Mouse (Mus musculus) CD4-positive naive resting alpha-beta T cell, adult 57 days (primary cell): ENCODE data around the gene Gabbr1. TPM values are rescaled to one million over a fixed set of nuclear protein-coding genes. Genes with fewer than 3 reads are reported as not detected.

Experiments used
- total RNA-seq: library from RNA; stranded (reverse); gene quantifications from one replicate; pipeline ENCODE4 v1.2.4, GENCODE M21; 2023

Gabbr1 gene
- 116 TPM for total RNA-seq

DNA sequence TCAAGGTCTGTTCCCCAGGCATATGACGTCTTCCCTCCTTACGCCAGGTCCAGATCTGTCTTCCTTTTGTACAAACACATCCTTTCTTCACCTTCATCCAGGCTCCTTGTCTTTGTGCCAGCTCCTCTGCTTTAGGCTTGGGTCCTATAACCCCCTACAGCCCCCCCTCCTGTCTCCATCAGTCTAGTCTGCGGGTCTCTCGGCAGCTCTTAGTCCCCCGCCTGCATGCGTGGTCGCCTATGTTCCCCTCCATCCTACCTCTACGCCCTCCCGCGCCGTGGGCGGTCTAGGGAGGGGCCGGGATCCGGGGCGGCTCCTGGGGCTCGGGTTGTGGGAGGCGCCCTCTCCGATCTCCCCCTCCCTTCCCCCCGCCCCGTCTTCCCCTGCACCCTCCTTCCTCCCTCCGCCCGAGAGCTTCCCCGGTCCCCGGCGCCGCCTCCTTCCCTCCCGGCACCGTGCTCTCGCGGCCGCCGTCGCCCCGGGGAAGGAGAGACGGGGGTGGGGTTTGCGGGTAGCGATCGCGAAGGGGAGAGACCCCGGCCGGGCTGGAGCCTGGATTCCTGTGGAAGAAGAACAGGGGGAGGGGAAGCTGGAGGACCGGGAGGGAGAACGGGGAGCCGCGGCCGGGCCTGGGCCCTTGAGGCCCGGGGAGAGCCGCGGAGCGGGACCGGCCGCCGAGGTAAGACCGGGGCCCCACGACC is at the start of gene Gabbr1:
Gabbr1 (plus strand) TSS at position 356 of the 701 bp plus-strand sequence.

DNA sequence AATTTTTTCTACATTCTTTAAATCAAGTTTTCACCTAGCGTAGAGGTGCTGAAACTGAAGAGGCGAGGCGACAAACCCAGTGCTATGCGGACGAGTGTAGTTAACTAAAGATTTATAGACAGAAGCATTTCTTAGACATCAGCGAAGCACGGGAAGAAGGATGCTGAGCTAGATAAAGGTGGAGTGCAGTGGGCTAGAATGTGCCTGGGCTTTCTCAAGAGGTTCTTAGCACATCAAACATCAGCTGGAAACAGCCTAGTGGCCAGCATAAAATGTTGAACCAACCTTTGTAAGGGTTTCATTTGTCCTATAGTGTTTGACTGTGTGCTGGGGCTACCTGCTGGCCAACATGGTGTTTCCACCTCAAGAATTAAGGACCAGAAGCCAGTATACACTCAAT is 44.9 kb upstream of the Gabbr1 start, which contains the start of gene Zfp57:
Zfp57 (plus strand) TSS at position 301 of the 400 bp plus-strand sequence.

DNA sequence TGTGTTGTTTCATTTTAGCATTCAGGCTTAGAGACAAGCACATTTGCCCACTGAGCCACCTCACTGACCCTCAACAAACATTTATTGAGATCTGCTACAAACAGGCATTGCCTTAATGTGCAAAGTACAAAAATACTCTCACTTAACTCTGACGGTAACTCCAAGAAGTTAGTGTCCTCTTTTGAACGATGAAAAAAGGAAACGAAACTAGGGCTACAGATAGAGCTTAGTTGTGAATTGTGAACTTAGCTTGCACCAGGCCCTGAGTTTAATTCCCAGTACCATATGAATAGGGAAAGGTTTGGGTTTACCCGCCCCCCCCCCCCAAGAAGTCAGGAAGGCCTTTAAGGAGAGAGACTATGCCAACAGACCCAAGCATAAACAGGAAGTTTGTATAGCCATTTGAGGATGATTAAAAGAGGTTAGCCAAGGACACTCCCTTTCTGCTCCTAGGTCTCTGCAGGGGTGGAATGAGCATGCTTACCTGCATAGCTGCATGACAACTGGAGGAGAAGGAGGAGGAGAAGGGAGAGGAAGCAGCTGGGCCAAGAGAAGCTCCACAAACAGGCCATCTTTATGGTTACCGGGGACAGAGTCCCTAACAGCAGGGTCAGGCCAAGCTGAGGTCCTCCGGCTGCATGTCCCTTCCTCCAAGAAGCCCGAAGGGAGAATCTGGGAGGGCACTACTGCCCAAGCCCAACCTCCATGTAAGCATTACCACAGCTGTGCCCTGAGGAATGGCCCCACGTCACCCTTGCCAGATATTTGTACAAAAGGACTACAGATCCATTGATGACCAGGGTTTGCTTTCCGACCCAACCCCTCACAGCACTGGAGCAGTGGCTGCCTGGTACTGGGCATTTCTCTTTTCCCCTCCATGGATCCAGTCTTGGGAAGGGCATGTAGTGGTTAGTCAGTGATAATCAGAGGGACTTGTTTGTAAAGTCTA is 22.9 kb upstream of the Gabbr1 start, which contains the start of gene Mog:
Mog (minus strand) TSS at position 771 of the 949 bp plus-strand sequence.

DNA sequence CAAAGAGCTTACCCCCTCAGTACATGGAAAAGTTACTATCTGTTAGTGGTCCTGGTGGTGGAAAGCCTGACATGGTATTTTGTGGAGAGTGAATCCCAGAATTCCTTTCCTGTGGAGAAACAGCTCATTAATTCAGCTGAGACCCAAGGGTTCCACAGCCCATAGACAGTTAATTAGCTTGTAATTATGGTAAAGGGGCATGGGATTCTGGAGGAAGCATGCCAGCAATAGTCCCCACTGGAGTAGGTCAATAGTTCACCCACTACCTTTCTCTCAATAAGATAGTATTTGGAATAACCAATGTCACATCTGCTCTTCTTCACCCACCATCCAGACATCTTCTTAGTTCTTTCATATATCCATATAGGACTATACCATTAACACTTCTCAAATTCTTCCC is 42.6 kb downstream of the Gabbr1 start, which contains the start of gene Olfr90:
Olfr90 (minus strand) TSS at position 101 of the 400 bp plus-strand sequence.

DNA sequence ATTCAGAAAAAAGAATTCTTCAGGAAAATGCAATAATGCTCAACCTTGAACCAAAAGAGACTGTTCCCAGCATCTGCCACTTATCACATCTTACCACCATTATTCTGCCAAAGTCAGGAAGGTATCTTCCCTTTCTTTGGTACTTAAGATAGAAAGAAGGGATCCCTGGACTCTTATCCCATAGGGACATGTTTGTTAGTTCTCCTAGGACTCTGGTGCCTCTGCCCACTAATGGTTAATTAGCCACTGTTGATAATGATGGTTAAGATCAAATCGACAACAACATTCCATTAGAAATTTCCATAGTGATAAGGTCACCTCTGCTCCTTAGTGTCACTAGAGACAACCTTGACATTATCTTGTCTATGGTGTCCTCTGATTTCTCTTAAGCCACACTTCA is 52.4 kb downstream of the Gabbr1 start, which contains the start of gene Olfr91:
Olfr91 (minus strand) TSS at position 101 of the 400 bp plus-strand sequence.

DNA sequence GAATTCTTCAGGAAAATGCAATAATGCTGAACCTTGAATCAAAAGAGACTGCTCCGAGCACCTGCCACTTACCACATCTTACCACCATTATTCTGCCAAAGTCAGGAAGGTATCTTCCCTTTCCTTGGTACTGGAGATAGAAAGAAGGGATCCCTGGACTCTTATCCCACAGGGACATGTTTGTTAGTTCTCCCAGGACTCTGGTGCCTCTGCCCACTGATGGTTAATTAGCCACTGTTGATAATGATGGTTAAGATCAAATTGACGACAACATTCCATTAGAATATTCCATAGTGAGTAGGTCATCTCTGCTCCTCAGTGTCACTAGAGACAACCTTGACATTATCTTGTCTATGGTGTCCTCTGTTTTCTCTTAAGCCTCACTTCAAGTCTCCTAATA is 74.2 kb downstream of the Gabbr1 start, which contains the start of gene Olfr92:
Olfr92 (minus strand) TSS at position 101 of the 400 bp plus-strand sequence.

Other genes with a start within 250 kb of the Gabbr1 start
- gene H2-M10.6, start 233.8 kb upstream of the Gabbr1 start, total RNA-seq, result not detected
- gene Trim26, start 208.8 kb upstream of the Gabbr1 start, total RNA-seq, result 112 TPM
- gene Trim15, start 178.8 kb upstream of the Gabbr1 start, total RNA-seq, result not detected
- 0.27 TPM for gene Trim10, start 176.4 kb upstream of the Gabbr1 start, total RNA-seq
- not detected for gene Trim40, start 155.8 kb upstream of the Gabbr1 start, total RNA-seq
- gene Trim31, start 147.8 kb upstream of the Gabbr1 start, total RNA-seq, result not detected
- 1.2 TPM for gene Rnf39, start 103.0 kb upstream of the Gabbr1 start, total RNA-seq
- 47.8 TPM for gene Ppp1r11, start 94.2 kb upstream of the Gabbr1 start, total RNA-seq
- 52.5 TPM for gene Znrd1, start 87.4 kb upstream of the Gabbr1 start, total RNA-seq
- gene Znrd1as, start 87.4 kb upstream of the Gabbr1 start, total RNA-seq, result 1.4 TPM
- not detected for gene 2410137M14Rik, start 64.7 kb upstream of the Gabbr1 start, total RNA-seq
- gene H2-M5, start 56.4 kb upstream of the Gabbr1 start, total RNA-seq, result not detected
- gene Zfp57, start 44.8 kb upstream of the Gabbr1 start, total RNA-seq, result not detected
- gene Mog, start 22.6 kb upstream of the Gabbr1 start, total RNA-seq, result not detected
- not detected for gene Olfr90, start 42.5 kb downstream of the Gabbr1 start, total RNA-seq
- not detected for gene Olfr91, start 52.3 kb downstream of the Gabbr1 start, total RNA-seq
- not detected for gene Olfr92, start 74.1 kb downstream of the Gabbr1 start, total RNA-seq
- not detected for gene Olfr93, start 115.5 kb downstream of the Gabbr1 start, total RNA-seq
- not detected for gene Ubd, start 147.9 kb downstream of the Gabbr1 start, total RNA-seq
- not detected for gene Olfr94, start 155.0 kb downstream of the Gabbr1 start, total RNA-seq
- not detected for gene Olfr95, start 167.2 kb downstream of the Gabbr1 start, total RNA-seq
- not detected for gene Olfr96, start 174.2 kb downstream of the Gabbr1 start, total RNA-seq
- not detected for gene Olfr97, start 191.4 kb downstream of the Gabbr1 start, total RNA-seq
- gene Olfr98, start 217.8 kb downstream of the Gabbr1 start, total RNA-seq, result not detected
- 28.4 TPM for gene H2-M3, start 224.3 kb downstream of the Gabbr1 start, total RNA-seq
- gene Olfr99, start 237.5 kb downstream of the Gabbr1 start, total RNA-seq, result not detected